Mouse (Mus musculus): ENCODE results near the gene Ythdf1.

- no peak for TF ChIP-seq GATA1 (IDR thresholded peaks at IDR 0.05; ENCODE audit: borderline replicate concordance, low read length)
- TF ChIP-seq FLI1 (IDR thresholded peaks at IDR 0.05; ENCODE audit: low read length): no peak
These were observed at the start of gene Ythdf1 for GRCm38 (mm10) chr2:180920810-180921400.

Measured in megakaryocyte, embryonic 14.5 days (primary cell).